Mouse (Mus musculus): ENCODE results near the gene Cops3. TPM values are rescaled to one million over a fixed set of nuclear protein-coding genes. Genes with fewer than 3 reads are reported as not detected.
A peak's percentile ranks its signal among the peaks of the same experiment; 100 is the strongest.

Gene Cops3
- polyA plus RNA-seq, 1 experiment from 2014 or later: 95.6 TPM

DNA sequence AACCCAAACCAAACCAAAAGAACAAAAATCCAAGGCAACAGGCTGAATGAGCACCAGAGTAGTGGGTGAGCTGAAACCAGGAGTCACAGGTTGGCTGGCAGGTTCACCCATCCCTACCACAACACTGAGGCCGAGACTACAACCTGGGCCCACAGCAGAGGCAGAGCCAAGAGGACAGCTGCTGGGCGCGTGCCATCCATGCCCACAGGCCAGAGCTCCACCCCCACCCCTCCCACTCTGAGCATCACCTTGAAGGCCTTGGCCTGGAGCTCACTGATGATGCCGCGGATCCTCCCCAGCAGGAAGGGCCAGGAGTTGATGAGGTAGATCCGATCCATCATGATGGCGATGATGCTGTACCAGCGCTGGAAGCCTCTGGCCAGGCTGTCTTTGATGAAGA, 37.8 kb downstream of the Cops3 start:
- Histone ChIP-seq H3K4me1 (ENCODE audit: insufficient read depth, low read depth, low read length) (no peaks in the 10 kb centered on the region), H3K27ac (ENCODE audit: low read length) (no peak overlapping the region), H3K9me3 (ENCODE audit: low read length) (no peaks in the 10 kb centered on the region), H3K27me3 (replicated peaks; ENCODE audit: insufficient read depth, low read length) (no peaks in the 10 kb centered on the region), H3K4me3 (ENCODE audit: low read depth, low read length) (no peak overlapping the region), H3K36me3 (ENCODE audit: insufficient read depth, low read length) (peaks cover 56% of the 10 kb centered on the region), H3K9ac (replicated peaks; ENCODE audit: low read depth) (no peak overlapping the region), H3K4me2 (replicated peaks; ENCODE audit: low read depth, low read length) (no peak overlapping the region)
- ATAC-seq (no peak), DNase-seq (ENCODE audit: low spot score) (no peak)
- 97% methylated on average over 8 of the region's 8 CpGs for WGBS
- TF ChIP-seq CTCF (IDR thresholded peaks at IDR 0.05) (no peak), EP300 (IDR thresholded peaks at IDR 0.05) (no peak)

DNA sequence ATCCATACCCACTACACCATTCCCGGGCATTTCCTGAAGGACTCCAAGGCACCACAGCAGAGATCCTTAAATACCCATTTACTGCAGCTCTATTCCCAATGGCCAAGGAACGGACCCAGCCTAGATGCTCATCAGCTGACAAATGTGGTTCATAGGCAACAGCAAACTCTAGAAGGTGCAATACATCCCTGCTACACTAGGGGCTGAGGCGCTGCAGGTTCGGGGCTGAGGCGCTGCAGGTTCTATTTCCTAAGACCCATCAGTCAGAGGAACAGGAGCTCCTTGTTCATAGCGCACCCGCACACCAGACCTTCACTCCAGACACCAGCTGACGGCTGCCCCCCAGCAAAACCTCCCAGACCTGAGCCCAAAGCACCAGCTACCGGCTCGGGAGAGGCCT, 39.2 kb downstream of the Cops3 start:
- Histone ChIP-seq H3K9me3 (ENCODE audit: low read length) (no peaks in the 10 kb centered on the region), H3K27me3 (replicated peaks; ENCODE audit: insufficient read depth, low read length) (no peaks in the 10 kb centered on the region), H3K36me3 (ENCODE audit: insufficient read depth, low read length) (peaks cover 60% of the 10 kb centered on the region), H3K27ac (ENCODE audit: low read length) (no peak overlapping the region), H3K9ac (replicated peaks; ENCODE audit: low read depth) (no peak overlapping the region), H3K4me1 (ENCODE audit: insufficient read depth, low read depth, low read length) (no peaks in the 10 kb centered on the region), H3K4me3 (ENCODE audit: low read depth, low read length) (no peak overlapping the region), H3K4me2 (replicated peaks; ENCODE audit: low read depth, low read length) (no peak overlapping the region)
- WGBS: 94% methylated on average over 10 of the region's 10 CpGs
- ATAC-seq (no peak), DNase-seq (ENCODE audit: low spot score) (no peak)
- TF ChIP-seq EP300 (IDR thresholded peaks at IDR 0.05) (no peak), CTCF (IDR thresholded peaks at IDR 0.05) (peak; percentile 43)

DNA sequence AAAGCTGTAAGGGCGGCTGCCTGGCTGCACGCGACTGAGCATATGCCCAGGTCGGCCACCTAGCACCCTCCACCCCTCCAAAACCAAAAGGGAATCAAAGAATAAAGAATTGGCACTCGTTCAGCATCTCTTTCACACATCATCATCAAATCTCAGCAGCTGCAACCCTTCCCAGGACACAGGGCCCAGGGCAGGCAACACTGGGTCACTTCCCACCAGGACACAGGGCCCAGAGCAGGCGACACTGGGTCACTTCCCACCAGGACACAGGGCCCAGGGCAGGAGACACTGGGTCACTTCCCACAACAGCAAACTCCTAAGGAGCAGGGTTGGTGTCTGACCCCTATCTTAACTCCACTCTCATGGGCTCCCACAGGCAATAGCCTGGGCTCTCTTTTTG, 46.2 kb downstream of the Cops3 start:
- Histone ChIP-seq H3K9ac (replicated peaks; ENCODE audit: low read depth) (no peak overlapping the region), H3K27ac (ENCODE audit: low read length) (no peak overlapping the region), H3K9me3 (ENCODE audit: low read length) (no peaks in the 10 kb centered on the region), H3K27me3 (replicated peaks; ENCODE audit: insufficient read depth, low read length) (no peaks in the 10 kb centered on the region), H3K4me1 (ENCODE audit: insufficient read depth, low read depth, low read length) (no peaks in the 10 kb centered on the region), H3K36me3 (ENCODE audit: insufficient read depth, low read length) (peaks cover 36% of the 10 kb centered on the region), H3K4me2 (replicated peaks; ENCODE audit: low read depth, low read length) (no peak overlapping the region), H3K4me3 (ENCODE audit: low read depth, low read length) (no peak overlapping the region)
- WGBS: 68% methylated on average over 6 of the region's 6 CpGs
- ATAC-seq (peak; percentile 84), DNase-seq (ENCODE audit: low spot score) (peak; percentile 27)
- TF ChIP-seq CTCF (IDR thresholded peaks at IDR 0.05): no peak
- no peak for TF ChIP-seq EP300 (IDR thresholded peaks at IDR 0.05)

DNA sequence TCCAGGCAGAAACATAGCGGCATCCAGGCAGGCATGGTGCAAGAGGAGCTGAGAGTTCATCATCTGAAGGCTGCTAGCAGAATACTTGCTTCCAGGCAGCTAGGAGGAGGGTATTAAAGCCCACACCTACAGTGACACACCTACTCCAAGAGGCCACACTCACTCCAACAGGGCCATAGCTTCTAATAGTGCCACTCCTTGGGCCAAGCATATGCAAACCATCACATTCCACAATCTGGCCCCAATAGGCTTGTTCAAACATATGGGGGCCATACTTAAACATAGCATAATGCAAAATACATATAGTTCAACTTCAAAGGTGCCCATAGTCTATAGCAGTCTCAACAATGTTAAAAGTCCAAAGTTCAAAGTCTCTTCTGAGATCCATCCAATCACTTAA, 50.3 kb downstream of the Cops3 start:
- H3K4me3 ChIP-seq (ENCODE audit: low read depth, low read length): no peak overlapping the region
- H3K27me3 ChIP-seq (replicated peaks; ENCODE audit: insufficient read depth, low read length): no peaks in the 10 kb centered on the region
- H3K4me1 ChIP-seq (ENCODE audit: insufficient read depth, low read depth, low read length): peaks cover 10% of the 10 kb centered on the region
- 87% methylated on average over 1 of the region's 1 CpGs for WGBS
- DNase-seq (ENCODE audit: low spot score) (no peak), ATAC-seq (no peak)
- H3K36me3 ChIP-seq (ENCODE audit: insufficient read depth, low read length): peaks cover 18% of the 10 kb centered on the region; the same call in 1 of the 2 replicates
- no peak overlapping the region for H3K27ac ChIP-seq (ENCODE audit: low read length)
- TF ChIP-seq CTCF (IDR thresholded peaks at IDR 0.05) (no peak), EP300 (IDR thresholded peaks at IDR 0.05) (no peak)
- H3K4me2 ChIP-seq (replicated peaks; ENCODE audit: low read depth, low read length): no peak overlapping the region
- H3K9ac ChIP-seq (replicated peaks; ENCODE audit: low read depth): no peak overlapping the region
- H3K9me3 ChIP-seq (ENCODE audit: low read length): no peaks in the 10 kb centered on the region

DNA sequence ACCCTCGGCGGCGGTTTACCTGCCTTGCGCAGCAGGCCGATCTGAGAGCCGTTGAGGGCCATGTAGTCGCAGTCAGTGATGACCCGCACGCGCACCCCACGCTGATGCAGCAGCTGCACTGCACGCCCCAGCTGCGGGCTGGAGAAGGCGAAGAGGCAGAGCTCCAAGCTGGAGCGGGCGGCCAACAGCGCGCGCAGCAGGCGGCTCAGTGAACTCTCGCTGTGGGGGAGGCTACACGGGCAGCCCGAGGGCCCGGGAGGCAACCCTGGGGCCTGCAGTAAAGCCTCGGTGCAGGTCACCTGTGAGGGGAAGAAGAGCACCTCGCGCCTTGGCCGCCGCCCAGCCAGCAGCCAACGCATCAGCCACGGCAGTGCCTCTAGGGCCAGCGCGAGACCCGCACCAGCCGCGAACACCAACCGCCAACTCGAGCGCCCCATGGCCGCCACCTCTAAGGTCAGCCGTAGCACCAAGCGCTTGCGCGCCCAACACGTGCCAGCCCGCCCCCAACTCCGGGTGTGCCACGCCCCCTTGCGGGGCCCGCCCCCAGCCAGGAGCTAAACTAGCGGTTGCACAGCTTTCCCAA, 52.3 kb downstream of the Cops3 start, which contains the start of gene Pld6:
TSS of gene Pld6 (minus strand) at position 447 of the 583 bp plus-strand sequence.
- peak within 1 kb of the TSS; percentile 67 for H3K4me2 ChIP-seq (replicated peaks; ENCODE audit: low read depth, low read length)
- DNase-seq (ENCODE audit: low spot score) (peak; percentile 75), ATAC-seq (peak; percentile 62)
- 2% methylated on average over 51 of the region's 51 CpGs for WGBS
- peak within 1 kb of the TSS; percentile 79 for H3K27ac ChIP-seq (ENCODE audit: low read length)
- H3K27me3 ChIP-seq (replicated peaks; ENCODE audit: insufficient read depth, low read length): no peaks in the 10 kb centered on the region
- peaks cover 14% of the 10 kb centered on the region for H3K4me1 ChIP-seq (ENCODE audit: insufficient read depth, low read depth, low read length)
- peaks cover 6% of the 10 kb centered on the region; the same call in 1 of the 2 replicates for H3K36me3 ChIP-seq (ENCODE audit: insufficient read depth, low read length)
- H3K4me3 ChIP-seq (ENCODE audit: low read depth, low read length): peak within 1 kb of the TSS; percentile 30
- peak within 1 kb of the TSS; percentile 2; the same call in 1 of the 2 replicates for H3K9ac ChIP-seq (replicated peaks; ENCODE audit: low read depth)
- H3K9me3 ChIP-seq (ENCODE audit: low read length): no peaks in the 10 kb centered on the region
- peak; percentile 22; the same call in 1 of the 2 replicates for TF ChIP-seq CTCF (IDR thresholded peaks at IDR 0.05)
- no peak for TF ChIP-seq EP300 (IDR thresholded peaks at IDR 0.05)

DNA sequence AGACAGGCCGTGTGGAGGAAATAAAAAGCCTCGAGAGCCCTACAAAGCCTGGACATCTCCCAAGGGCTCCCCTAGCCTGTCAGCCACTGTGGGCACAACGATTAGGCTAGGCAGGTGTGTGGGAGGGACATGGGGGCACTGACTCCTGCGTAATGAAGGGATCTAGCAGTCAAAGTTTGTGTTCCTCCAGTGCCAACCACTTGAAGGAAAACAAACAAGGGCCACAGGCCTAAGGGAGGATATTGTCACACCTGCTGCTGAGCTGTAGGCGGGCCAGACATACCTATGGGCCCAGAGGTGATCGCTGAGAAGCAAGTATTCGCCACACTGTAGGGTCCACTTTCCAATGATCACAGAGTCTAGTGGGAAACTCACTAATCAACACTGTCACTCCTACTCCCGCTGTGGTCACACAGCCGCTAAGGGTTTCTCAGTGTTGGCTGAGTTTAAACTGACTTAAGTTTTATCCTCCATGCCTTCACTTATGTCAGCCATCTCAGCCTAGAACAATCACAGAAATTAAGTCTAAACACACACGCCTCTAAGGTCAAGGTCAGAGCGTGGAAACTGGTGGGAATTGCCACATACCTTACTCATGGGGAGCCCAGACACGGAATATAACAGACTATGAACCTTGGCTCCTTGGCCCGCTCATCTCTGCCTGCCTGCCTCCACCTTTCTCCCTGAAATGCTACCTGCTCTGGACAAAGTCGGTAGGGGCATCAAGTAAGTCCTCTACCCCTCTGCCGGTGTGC, 53.0 kb downstream of the Cops3 start:
- WGBS: 26% methylated on average over 15 of the region's 15 CpGs
- Histone ChIP-seq H3K27ac (ENCODE audit: low read length) (peak overlapping the region; percentile 79), H3K4me2 (replicated peaks; ENCODE audit: low read depth, low read length) (peak overlapping the region; percentile 67), H3K27me3 (replicated peaks; ENCODE audit: insufficient read depth, low read length) (no peaks in the 10 kb centered on the region), H3K4me3 (ENCODE audit: low read depth, low read length) (peak overlapping the region; percentile 30), H3K9ac (replicated peaks; ENCODE audit: low read depth) (peak overlapping the region; percentile 2; the same call in 1 of the 2 replicates), H3K36me3 (ENCODE audit: insufficient read depth, low read length) (no peaks in the 10 kb centered on the region), H3K4me1 (ENCODE audit: insufficient read depth, low read depth, low read length) (peaks cover 16% of the 10 kb centered on the region), H3K9me3 (ENCODE audit: low read length) (no peaks in the 10 kb centered on the region)
- TF ChIP-seq EP300 (IDR thresholded peaks at IDR 0.05) (peak; percentile 32; the same call in 1 of the 2 replicates), CTCF (IDR thresholded peaks at IDR 0.05) (no peak)
- peak; percentile 67 for ATAC-seq
- DNase-seq (ENCODE audit: low spot score): peak; percentile 77

Measured in lung, postnatal 0 days (tissue).